Mouse (Mus musculus) midbrain, embryonic 16.5 days (tissue): ENCODE results near the gene Gxylt2. TPM values are rescaled to one million over a fixed set of nuclear protein-coding genes. Genes with fewer than 3 reads are reported as not detected.

Source experiments
- ATAC-seq: fragments of 200-750 bp; cut with Nextera tagmentation; 2 replicates; pipeline ENCODE4 v1.8.0; 2017; ENCODE audit warnings: moderate TSS enrichment
- H3K27ac ChIP-seq: fragments of 300-500 bp; sonication (generic); 2 replicates; pipeline ENCODE4 v1.5.1; 2014; ENCODE audit warnings: mild to moderate bottlenecking, low read length, mixed read lengths
- H3K27me3 ChIP-seq: fragments of 300-500 bp; sonication (generic); 2 replicates; pipeline ENCODE4 v1.6.1; 2014; ENCODE audit warnings: low read depth, low read length, mixed read lengths; ENCODE audit not compliant: control insufficient read depth, insufficient read depth
- H3K36me3 ChIP-seq: fragments of 300-500 bp; sonication (generic); 2 replicates; pipeline ENCODE4 v1.6.1; 2014; ENCODE audit warnings: mild to moderate bottlenecking, low read length, moderate library complexity, mixed read lengths; ENCODE audit not compliant: control insufficient read depth, insufficient read depth
- H3K4me1 ChIP-seq: fragments of 300-500 bp; sonication (generic); 2 replicates; pipeline ENCODE4 v1.6.1; 2014; ENCODE audit warnings: mild to moderate bottlenecking, low read length, mixed read lengths; ENCODE audit not compliant: control insufficient read depth, insufficient read depth
- H3K4me2 ChIP-seq: fragments of 300-500 bp; sonication (generic); 2 replicates; pipeline ENCODE4 v1.6.1; 2014; ENCODE audit warnings: mild to moderate bottlenecking, low read length, mixed read lengths
- H3K4me3 ChIP-seq: fragments of 300-500 bp; sonication (generic); 2 replicates; pipeline ENCODE4 v1.5.1; 2014; ENCODE audit warnings: low read depth, mild to moderate bottlenecking, low read length, moderate library complexity, mixed read lengths
- H3K9ac ChIP-seq: fragments of 300-500 bp; sonication (generic); 2 replicates; pipeline ENCODE4 v1.6.1; 2014; ENCODE audit warnings: low read depth, low read length, mixed read lengths
- H3K9me3 ChIP-seq: fragments of 300-500 bp; sonication (generic); replicated peaks from 2 replicates; pipeline ENCODE4 v1.6.1; 2014; ENCODE audit warnings: mild to moderate bottlenecking, low read length, mixed read lengths; ENCODE audit not compliant: control insufficient read depth, poor library complexity, severe bottlenecking
- WGBS: fragments of 180-500 bp; shearing (Covaris S2); extraction: QIAGEN DNeasy Blood & Tissue Kit; methylation state at CpG from one replicate; pipeline ENCODE4 v1.1.7; 2014; 5-methylcytosine and 5-hydroxymethylcytosine counted together
- polyA plus RNA-seq: library from polyadenylated mRNA; unstranded; fragments of >200 nt; fragmentation: Nextera tagmentation; extraction: Ambion mirVana; gene quantifications from 2 replicates; pipeline ENCODE4 v1.2.1, GENCODE M21; 2015

Gene Gxylt2
- polyA plus RNA-seq, 1 experiment from 2014 or later = 1.2 TPM

GRCm38 (mm10) chr6:100720882-100721721, 16.6 kb downstream of the Gxylt2 start:
- Histone ChIP-seq H3K4me1 (0 out of 2 replicates have a peak, but pooled peaks cover 3% of the 10 kb centered on the region), H3K27me3 (no peaks in the 10 kb centered on the region), H3K27ac (no peak overlapping the region), H3K36me3 (no peaks in the 10 kb centered on the region), H3K9ac (no peak overlapping the region), H3K9me3 (no peaks in the 10 kb centered on the region), H3K4me3 (no peak overlapping the region), H3K4me2 (no peak overlapping the region)
- WGBS = 50% methylated on average over 17 of the region's 17 CpGs
- no peak for ATAC-seq

GRCm38 (mm10) chr6:100731996-100732375, 27.5 kb downstream of the Gxylt2 start:
- no peaks in the 10 kb centered on the region for H3K4me1 ChIP-seq
- ATAC-seq = no peak
- no peak overlapping the region for H3K9ac ChIP-seq
- no peaks in the 10 kb centered on the region for H3K9me3 ChIP-seq
- H3K27ac ChIP-seq = no peak overlapping the region
- H3K27me3 ChIP-seq = no peaks in the 10 kb centered on the region
- no peak overlapping the region for H3K4me3 ChIP-seq
- no peaks in the 10 kb centered on the region for H3K36me3 ChIP-seq
- 74% methylated on average over 9 of the region's 9 CpGs for WGBS
- no peak overlapping the region for H3K4me2 ChIP-seq

- Histone ChIP-seq H3K36me3 (no peaks in the 10 kb centered on the region), H3K4me3 (no peak overlapping the region), H3K4me2 (no peak overlapping the region), H3K27ac (no peak overlapping the region), H3K4me1 (no peaks in the 10 kb centered on the region), H3K9me3 (no peaks in the 10 kb centered on the region), H3K27me3 (no peaks in the 10 kb centered on the region), H3K9ac (no peak overlapping the region)
- 66% methylated on average over 12 of the region's 12 CpGs for WGBS
- ATAC-seq = no peak
These were observed 28.0 kb downstream of the Gxylt2 start for GRCm38 (mm10) chr6:100732376-100733021.

GRCm38 (mm10) chr6:100733218-100733617, 28.7 kb downstream of the Gxylt2 start:
- ATAC-seq = no peak
- no peaks in the 10 kb centered on the region for H3K36me3 ChIP-seq
- no peak overlapping the region for H3K4me2 ChIP-seq
- no peak overlapping the region for H3K27ac ChIP-seq
- no peaks in the 10 kb centered on the region for H3K27me3 ChIP-seq
- H3K4me3 ChIP-seq = no peak overlapping the region
- no peaks in the 10 kb centered on the region for H3K4me1 ChIP-seq
- no peaks in the 10 kb centered on the region for H3K9me3 ChIP-seq
- WGBS = 95% methylated on average over 10 of the region's 10 CpGs
- H3K9ac ChIP-seq = no peak overlapping the region

GRCm38 (mm10) chr6:100734321-100734720, 29.8 kb downstream of the Gxylt2 start:
- H3K4me1 ChIP-seq = no peaks in the 10 kb centered on the region
- 84% methylated on average over 6 of the region's 6 CpGs for WGBS
- H3K9ac ChIP-seq = no peak overlapping the region
- no peaks in the 10 kb centered on the region for H3K9me3 ChIP-seq
- no peak overlapping the region for H3K27ac ChIP-seq
- ATAC-seq = no peak
- H3K4me3 ChIP-seq = no peak overlapping the region
- H3K36me3 ChIP-seq = no peaks in the 10 kb centered on the region
- no peaks in the 10 kb centered on the region for H3K27me3 ChIP-seq
- no peak overlapping the region for H3K4me2 ChIP-seq

- Histone ChIP-seq H3K9me3 (no peaks in the 10 kb centered on the region), H3K27ac (no peak overlapping the region), H3K9ac (no peak overlapping the region), H3K4me2 (no peak overlapping the region), H3K4me1 (no peaks in the 10 kb centered on the region), H3K27me3 (no peaks in the 10 kb centered on the region), H3K4me3 (no peak overlapping the region), H3K36me3 (no peaks in the 10 kb centered on the region)
- 75% methylated on average over 4 of the region's 4 CpGs for WGBS
- no peak for ATAC-seq
These were observed 54.1 kb downstream of the Gxylt2 start for GRCm38 (mm10) chr6:100758431-100759208.

- Histone ChIP-seq H3K9me3 (no peaks in the 10 kb centered on the region), H3K9ac (no peak overlapping the region), H3K27me3 (no peaks in the 10 kb centered on the region), H3K4me2 (no peak overlapping the region), H3K4me1 (no peaks in the 10 kb centered on the region), H3K4me3 (no peak overlapping the region), H3K27ac (no peak overlapping the region), H3K36me3 (no peaks in the 10 kb centered on the region)
- ATAC-seq = no peak
- 83% methylated on average over 4 of the region's 4 CpGs for WGBS
These were observed 63.2 kb downstream of the Gxylt2 start for GRCm38 (mm10) chr6:100767756-100768155.

- H3K36me3 ChIP-seq = no peaks in the 10 kb centered on the region
- H3K4me1 ChIP-seq = no peaks in the 10 kb centered on the region
- no peak overlapping the region for H3K27ac ChIP-seq
- no peak for ATAC-seq
- no peaks in the 10 kb centered on the region for H3K9me3 ChIP-seq
- no peaks in the 10 kb centered on the region for H3K27me3 ChIP-seq
- H3K9ac ChIP-seq = no peak overlapping the region
- H3K4me3 ChIP-seq = no peak overlapping the region
- H3K4me2 ChIP-seq = no peak overlapping the region
- 78% methylated on average over 15 of the region's 15 CpGs for WGBS
These were observed 71.5 kb downstream of the Gxylt2 start for GRCm38 (mm10) chr6:100775923-100776505.
